Mouse (Mus musculus): ENCODE data around the gene Wbp2nl.
A peak's percentile ranks its signal among the peaks of the same experiment; 100 is the strongest.

The Wbp2nl gene

GRCm38 (mm10) chr15:82298764-82299561 lies at the start of gene Wbp2nl:
TSS of gene Wbp2nl (plus strand) at chr15:82298954.
- no peak for DNase-seq (ENCODE audit: low read depth)

- no peak for DNase-seq (ENCODE audit: low read depth)
Observed at GRCm38 (mm10) chr15:82251579-82251978, 47.2 kb upstream of the Wbp2nl start.

DNA sequence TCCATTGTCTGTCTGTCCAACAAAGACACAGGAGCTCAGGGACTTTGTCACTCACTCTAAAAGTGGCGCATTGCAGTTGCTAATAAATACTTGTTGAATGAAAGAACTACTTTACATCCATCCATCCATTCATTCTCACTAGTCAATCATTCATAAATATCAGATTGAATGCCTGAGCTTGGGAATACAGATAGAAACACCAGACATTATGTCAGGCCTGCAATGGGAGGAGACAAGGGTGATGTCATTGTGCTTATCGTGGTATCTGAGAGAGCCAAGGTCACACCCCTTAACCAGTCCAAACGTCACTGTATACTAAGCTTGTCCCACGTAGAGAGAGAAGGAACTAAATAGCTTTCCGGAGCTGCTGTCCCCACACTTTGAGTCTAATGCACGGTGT lies 46.7 kb upstream of the Wbp2nl start, which contains the start of gene 1500009C09Rik:
TSS of gene 1500009C09Rik (plus strand) at position 301 of the 400 bp plus-strand sequence.
- peak; percentile 38 for DNase-seq (ENCODE audit: low read depth)

DNA sequence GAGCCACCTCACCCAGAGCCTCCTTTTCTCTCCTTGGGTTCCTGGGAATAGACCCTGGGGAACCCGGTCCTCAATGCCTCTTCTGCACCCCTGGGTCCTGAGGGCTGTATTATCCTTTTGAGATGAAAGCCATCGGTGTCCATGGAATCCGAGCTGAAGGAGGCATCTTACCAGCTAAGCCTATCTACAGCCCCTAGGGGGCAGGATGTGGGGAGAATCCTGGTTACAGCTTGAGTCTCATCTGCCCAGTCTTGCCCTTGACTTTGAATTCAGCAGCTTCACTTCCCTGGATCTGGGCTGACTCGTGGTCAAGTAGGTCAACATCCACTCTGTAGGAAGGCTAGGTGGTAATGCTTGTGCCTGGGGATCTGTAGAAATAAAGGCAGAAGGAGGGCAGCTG lies 43.5 kb upstream of the Wbp2nl start:
- no peak for DNase-seq (ENCODE audit: low read depth)

GRCm38 (mm10) chr15:82255944-82256383 lies 42.8 kb upstream of the Wbp2nl start:
- no peak for DNase-seq (ENCODE audit: low read depth)

GRCm38 (mm10) chr15:82259510-82259909 lies 39.2 kb upstream of the Wbp2nl start:
- DNase-seq (ENCODE audit: low read depth), result peak; percentile 66

- DNase-seq (ENCODE audit: low read depth), result peak; percentile 37
Observed at GRCm38 (mm10) chr15:82266356-82266755, 32.4 kb upstream of the Wbp2nl start.

DNA sequence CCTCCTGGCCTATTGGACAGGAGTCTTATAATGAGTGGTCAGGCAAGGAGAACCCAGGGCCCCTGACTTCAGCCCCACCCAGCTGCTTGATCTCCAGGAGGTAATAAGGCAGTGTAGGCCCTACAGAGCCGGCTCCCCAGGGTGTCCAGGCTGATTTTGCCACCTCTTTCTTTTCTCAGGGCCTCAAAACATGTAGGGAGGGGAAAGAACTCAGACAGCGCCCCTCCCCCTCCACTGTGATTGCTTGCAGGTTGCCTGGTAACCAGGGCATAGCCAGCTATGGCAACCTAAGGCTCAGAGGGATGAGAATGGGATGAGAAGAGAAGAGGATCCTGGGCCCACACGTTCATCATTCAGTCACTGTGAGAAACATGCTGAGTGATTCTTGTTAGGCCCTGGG lies 30.6 kb upstream of the Wbp2nl start:
- DNase-seq (ENCODE audit: low read depth), result no peak

DNA sequence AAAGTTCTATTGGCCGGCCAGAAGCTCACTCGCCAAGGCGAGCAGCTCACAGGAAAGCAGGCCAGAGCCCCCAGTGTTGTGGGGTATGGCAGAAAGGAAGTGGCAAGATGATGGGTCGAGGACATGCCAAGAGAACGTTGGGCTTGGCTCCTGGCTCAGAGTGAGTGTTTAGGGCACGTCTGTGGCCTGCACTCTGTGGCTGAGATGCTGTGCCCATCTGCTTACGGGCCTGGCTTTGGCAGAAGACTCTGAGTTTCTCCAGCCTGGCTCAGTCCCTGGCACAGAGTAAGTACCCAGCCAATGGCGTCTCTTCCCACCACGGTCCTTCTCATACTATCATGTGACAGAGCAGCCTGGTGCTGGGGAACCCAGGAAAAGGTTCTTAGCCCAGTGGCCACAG lies 30.0 kb upstream of the Wbp2nl start:
- no peak for DNase-seq (ENCODE audit: low read depth)

- DNase-seq (ENCODE audit: low read depth), result peak; percentile 65
Observed at GRCm38 (mm10) chr15:82271201-82271600, 27.6 kb upstream of the Wbp2nl start.

DNA sequence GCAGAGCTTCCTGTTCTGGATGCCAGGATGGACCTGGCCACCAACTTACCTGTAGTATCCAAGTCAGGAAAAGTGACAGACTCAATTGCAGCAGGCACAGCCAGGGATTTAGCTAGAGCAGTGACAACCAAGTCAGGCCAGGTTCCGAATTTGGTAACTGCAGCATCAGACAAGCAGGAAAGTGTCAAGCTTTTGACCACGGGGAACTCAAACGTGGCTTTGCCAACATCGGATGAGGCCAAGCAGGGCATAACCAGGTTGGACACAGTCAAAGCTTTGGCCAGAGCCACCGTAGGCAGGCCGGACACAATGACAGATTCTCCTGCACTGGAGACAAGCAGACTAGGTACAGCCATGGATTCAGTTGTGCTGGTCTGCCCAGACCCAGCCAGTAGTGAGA lies 26.5 kb upstream of the Wbp2nl start:
- no peak for DNase-seq (ENCODE audit: low read depth)

DNA sequence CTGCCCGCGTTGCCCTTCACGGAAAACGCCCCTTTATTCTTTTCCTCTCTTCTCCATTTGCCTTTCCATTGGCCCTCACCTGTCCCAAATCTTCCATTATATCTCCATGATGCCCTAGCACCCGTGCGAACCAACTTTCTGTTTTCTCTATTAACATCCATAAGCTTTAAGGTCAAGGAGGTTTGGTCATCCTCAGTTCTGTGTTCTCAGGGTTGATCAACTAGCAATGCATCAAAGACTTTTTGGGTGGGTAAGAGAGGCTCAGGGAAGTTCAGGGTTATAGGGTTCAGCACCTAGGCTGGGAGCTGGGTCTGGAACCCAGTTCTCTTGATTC lies 24.2 kb upstream of the Wbp2nl start, which contains the start of gene Sept3:
TSS of gene Sept3 (plus strand) at position 301 of the 334 bp plus-strand sequence.
- DNase-seq (ENCODE audit: low read depth), result no peak

- DNase-seq (ENCODE audit: low read depth), result no peak
Observed at GRCm38 (mm10) chr15:82274927-82275901, 23.5 kb upstream of the Wbp2nl start.

- DNase-seq (ENCODE audit: low read depth), result no peak
Observed at GRCm38 (mm10) chr15:82277591-82277990, 21.2 kb upstream of the Wbp2nl start.

- no peak for DNase-seq (ENCODE audit: low read depth)
Observed at GRCm38 (mm10) chr15:82280638-82281037, 18.1 kb upstream of the Wbp2nl start.

GRCm38 (mm10) chr15:82286157-82286556 lies 12.6 kb upstream of the Wbp2nl start:
- no peak for DNase-seq (ENCODE audit: low read depth)

- no peak for DNase-seq (ENCODE audit: low read depth)
Observed at GRCm38 (mm10) chr15:82290252-82290651, 8.5 kb upstream of the Wbp2nl start.

GRCm38 (mm10) chr15:82292851-82293250 lies 5.9 kb upstream of the Wbp2nl start:
- no peak for DNase-seq (ENCODE audit: low read depth)

DNA sequence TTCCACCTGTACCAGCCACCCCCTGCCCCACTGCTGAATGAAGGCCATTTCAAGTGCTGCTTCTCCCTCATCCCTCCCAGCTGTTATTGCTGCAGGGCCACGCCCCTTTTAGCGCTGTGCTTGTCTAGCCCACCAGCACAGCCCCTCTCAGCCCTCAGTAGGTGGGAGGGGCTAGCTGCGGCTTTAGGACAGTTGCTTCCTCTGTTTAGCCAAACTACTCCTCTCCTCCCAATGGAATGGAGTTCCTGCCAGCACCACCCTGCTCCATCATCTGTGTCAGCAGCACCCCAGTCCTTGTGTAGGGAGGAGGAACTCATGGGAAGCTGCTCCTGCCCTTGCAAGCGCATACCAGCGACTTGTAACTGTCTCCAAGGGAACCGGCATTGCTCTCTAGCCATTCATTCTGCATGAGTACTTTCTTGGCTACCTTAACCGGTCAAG lies 5.5 kb upstream of the Wbp2nl start:
- no peak for DNase-seq (ENCODE audit: low read depth)

- peak; percentile 25 for DNase-seq (ENCODE audit: low read depth)
Observed at GRCm38 (mm10) chr15:82294059-82294458, 4.7 kb upstream of the Wbp2nl start.

GRCm38 (mm10) chr15:82307107-82307506 lies 8.4 kb downstream of the Wbp2nl start:
- DNase-seq (ENCODE audit: low read depth), result no peak

GRCm38 (mm10) chr15:82308416-82308815 lies 9.7 kb downstream of the Wbp2nl start:
- DNase-seq (ENCODE audit: low read depth), result no peak

- DNase-seq (ENCODE audit: low read depth), result peak; percentile 47
Observed at GRCm38 (mm10) chr15:82317839-82318238, 19.1 kb downstream of the Wbp2nl start.
